Mouse (Mus musculus) liver, postnatal 0 days (tissue): ENCODE measurements around the gene Crp.

Experiments used
- CTCF ChIP-seq: sonication (generic); IDR thresholded peaks from 2 replicates; pipeline ENCODE4 v1.5.1; 2016; ENCODE audit warnings: antibody characterized with exemption, low read depth
- EP300 ChIP-seq: IDR thresholded peaks from 2 replicates; pipeline ENCODE4 v1.6.1; 2016; ENCODE audit warnings: antibody characterized with exemption, low read depth, mild to moderate bottlenecking

DNA sequence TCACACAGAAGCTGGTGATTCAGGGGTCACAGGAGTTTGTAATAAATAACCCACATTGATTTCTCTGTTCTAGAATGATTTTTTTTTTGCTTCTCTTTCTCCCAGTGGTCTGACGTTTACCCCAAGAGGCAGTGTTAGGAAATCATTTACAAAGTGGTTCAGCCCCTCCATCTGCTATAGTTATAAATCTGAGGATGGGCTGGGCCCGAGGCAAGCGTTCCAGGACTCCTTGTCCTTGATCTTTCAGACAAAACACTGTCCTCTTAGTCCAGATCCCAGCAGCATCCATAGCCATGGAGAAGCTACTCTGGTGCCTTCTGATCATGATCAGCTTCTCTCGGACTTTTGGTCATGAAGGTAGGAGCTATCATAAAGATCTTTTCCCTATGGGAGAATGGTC, at the start of gene Crp:
- TF ChIP-seq CTCF: no peak
- TF ChIP-seq EP300: no peak
